8 mouse cellular contexts compared by ENCODE assay signal in the genomic region with DNA sequence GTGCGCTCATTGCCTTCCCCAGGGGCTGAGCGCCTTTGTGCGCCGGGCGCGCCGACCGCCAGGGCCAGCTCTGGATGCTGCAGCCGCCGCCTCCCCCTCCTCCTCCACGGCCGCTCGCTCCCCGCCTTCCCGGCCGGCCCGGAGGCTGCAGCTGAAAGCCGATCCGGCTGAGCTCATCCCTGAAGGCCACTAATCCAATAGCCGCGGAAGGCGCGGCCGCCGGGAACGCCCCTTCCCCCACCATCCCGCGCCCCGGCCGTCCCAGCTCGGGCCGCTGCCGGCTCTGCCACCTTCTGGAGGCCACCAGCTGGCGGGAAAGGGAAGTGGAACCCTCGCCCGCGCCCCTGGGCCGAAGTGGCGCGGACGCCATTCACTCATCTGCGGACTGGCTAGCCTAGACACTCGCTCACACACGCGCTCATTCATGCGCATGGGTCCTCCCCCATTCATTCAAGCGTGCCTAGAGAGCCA. TPM values are rescaled to one million over a fixed set of nuclear protein-coding genes. Genes with fewer than 3 reads are reported as not detected.
DNase-seq lines count a peak whose midpoint lies in the region; ATAC-seq and TF ChIP-seq lines count a peak whose summit lies in the region.

A gene (minus strand): TSS at position 167 of the 471 bp plus-strand sequence.

- no peak for TF ChIP-seq POLR2A in CH12.LX (IDR thresholded peaks at IDR 0.05; ENCODE audit: low read depth, low read length)
- no peak for TF ChIP-seq POLR2A in lung, adult 2 months (IDR thresholded peaks at IDR 0.05; ENCODE audit: borderline replicate concordance, extremely low read depth, low read depth, low read length)
- no peak for TF ChIP-seq POLR2A in thymus, adult 2 months (IDR thresholded peaks at IDR 0.05; ENCODE audit: control insufficient read depth, extremely low read depth, insufficient read depth, low read length, poor library complexity)

- H3K27ac ChIP-seq in CH12.LX (ENCODE audit: insufficient read depth, low read depth) = no peak within 1 kb of the TSS
- peak within 1 kb of the TSS; percentile 96 for H3K27ac ChIP-seq in forebrain, embryonic 15.5 days (replicated peaks)
- H3K27ac ChIP-seq in neural tube, embryonic 15.5 days (replicated peaks) = peak within 1 kb of the TSS; percentile 94
- no peak within 1 kb of the TSS for H3K27ac ChIP-seq in thymus, adult 2 months (ENCODE audit: control insufficient read depth, insufficient read depth, low read length)

- peak; percentile 13 for DNase-seq in CH12.LX (ENCODE audit: extremely low read depth)
- DNase-seq in heart, postnatal 14 days = peak; percentile 83 to 85
- DNase-seq in kidney, postnatal 4 days = peak; percentile 89 to 93
- peak; percentile 29 for DNase-seq in lung, adult 2 months
- peak; percentile 21 for DNase-seq in thymus, adult 2 months

- in situ Hi-C loops in CH12.LX (cut with MboI; ENCODE audit: low pct_ligation_motif_present, low pct_unique_long_range_greater_than_20kb, low sequenced_read_pairs) = no loop called here

- peak within 1 kb of the TSS; percentile 44 for H3K4me2 ChIP-seq in CH12.LX (ENCODE audit: insufficient read depth, low read depth, poor library complexity, severe bottlenecking)
- H3K4me2 ChIP-seq in forebrain, embryonic 15.5 days (replicated peaks) = peak within 1 kb of the TSS; percentile 83
- H3K4me2 ChIP-seq in neural tube, embryonic 15.5 days = peak within 1 kb of the TSS; percentile 87

- H3K4me1 ChIP-seq in CH12.LX (ENCODE audit: control insufficient read depth in 1 of 2, insufficient read depth in 2 of 2) = peaks cover 0 to 3% of the 10 kb centered on the region in 2 experiments; a peak in 1 of 4 replicates
- peaks cover 40% of the 10 kb centered on the region for H3K4me1 ChIP-seq in forebrain, embryonic 15.5 days
- H3K4me1 ChIP-seq in lung, adult 2 months (ENCODE audit: control insufficient read depth, insufficient read depth, low read length) = no peaks in the 10 kb centered on the region
- H3K4me1 ChIP-seq in neural tube, embryonic 15.5 days = peaks cover 51% of the 10 kb centered on the region
- peaks cover 10% of the 10 kb centered on the region for H3K4me1 ChIP-seq in thymus, adult 2 months (replicated peaks; ENCODE audit: control insufficient read depth, insufficient read depth, low read length)

- H3K9ac ChIP-seq in CH12.LX (ENCODE audit: insufficient read depth, low read depth) = no peak within 1 kb of the TSS; the same call in 1 of the 2 replicates
- H3K9ac ChIP-seq in forebrain, embryonic 15.5 days (replicated peaks) = peak within 1 kb of the TSS; percentile 93
- H3K9ac ChIP-seq in neural tube, embryonic 15.5 days (replicated peaks) = peak within 1 kb of the TSS; percentile 86

- intact Hi-C loops in heart, postnatal 14 days (cut with DNase I) = loop anchor here (2.0 to 5.0 kb wide), 3 partner anchors 50 to 144 kb away; no protein-coding TSS in a partner anchor

- TF ChIP-seq EP300 in CH12.LX (IDR thresholded peaks at IDR 0.05; ENCODE audit: low read length) = no peak

- ATAC-seq in cerebellum, adult (ENCODE audit: insufficient number of reproducible peaks, low FRiP score, low TSS enrichment) = peak; percentile 60
- peak; percentile 89 for ATAC-seq in forebrain, embryonic 15.5 days (replicated peaks)
- peak; percentile 87 for ATAC-seq in neural tube, embryonic 15.5 days (ENCODE audit: low FRiP score)

- H3K27me3 ChIP-seq in CH12.LX (replicated peaks) = peaks cover 54% of the 10 kb centered on the region
- no peaks in the 10 kb centered on the region for H3K27me3 ChIP-seq in forebrain, embryonic 15.5 days
- H3K27me3 ChIP-seq in neural tube, embryonic 15.5 days (replicated peaks) = no peaks in the 10 kb centered on the region
- peaks cover 10% of the 10 kb centered on the region for H3K27me3 ChIP-seq in thymus, adult 2 months (ENCODE audit: control insufficient read depth, insufficient read depth, low read length)

- no peaks in the 10 kb centered on the region for H3K79me2 ChIP-seq in CH12.LX (replicated peaks; ENCODE audit: control insufficient read depth, extremely low read depth, insufficient read depth, poor library complexity, severe bottlenecking)

- peaks cover 8% of the 10 kb centered on the region for H3K9me3 ChIP-seq in CH12.LX (replicated peaks; ENCODE audit: low read length)
- H3K9me3 ChIP-seq in forebrain, embryonic 15.5 days = no peaks in the 10 kb centered on the region
- H3K9me3 ChIP-seq in neural tube, embryonic 15.5 days (replicated peaks) = no peaks in the 10 kb centered on the region

- no peaks in the 10 kb centered on the region for H3K36me3 ChIP-seq in CH12.LX (replicated peaks in 1 of 2; ENCODE audit: control insufficient read depth in 1 of 2, insufficient read depth in 1 of 2, low read length in 1 of 2)
- H3K36me3 ChIP-seq in forebrain, embryonic 15.5 days = no peaks in the 10 kb centered on the region
- H3K36me3 ChIP-seq in neural tube, embryonic 15.5 days = no peaks in the 10 kb centered on the region
- no peaks in the 10 kb centered on the region for H3K36me3 ChIP-seq in thymus, adult 2 months (ENCODE audit: control insufficient read depth, insufficient read depth, low read length)

- TF ChIP-seq CTCF in CH12.LX (conservative IDR thresholded peaks at IDR 0.05 in 1 of 2, IDR thresholded peaks at IDR 0.05 in 1 of 2; ENCODE audit: low read depth in 2 of 2, low read length in 2 of 2) = peak in 1 of 2 experiments; percentile 20; a peak in 1 of 4 replicates
- TF ChIP-seq CTCF in lung, adult 2 months (IDR thresholded peaks at IDR 0.05; ENCODE audit: insufficient read depth, low read length) = no peak
- no peak for TF ChIP-seq CTCF in thymus, adult 2 months (IDR thresholded peaks at IDR 0.05; ENCODE audit: borderline replicate concordance, control insufficient read depth, extremely low read depth, insufficient read depth, low read length, poor library complexity)

- TF ChIP-seq RAD21 in CH12.LX (IDR thresholded peaks at IDR 0.05; ENCODE audit: low read depth, low read length) = no peak

- dilution Hi-C loops in CH12.LX (cut with MboI; ENCODE audit: extremely low pct_ligation_motif_present, extremely low pct_unique_long_range_greater_than_20kb, low sequenced_read_pairs) = no loop called here

- under 1% methylated on average over 46 of the region's 47 CpGs for whole genome bisulfite sequencing in forebrain, embryonic 15.5 days
- under 1% methylated on average over 42 of the region's 47 CpGs for WGBS in lung, adult 2 months
- under 1% methylated on average over 37 of the region's 47 CpGs for WGBS in neural tube, embryonic 15.5 days
- under 1% methylated on average over 44 of the region's 47 CpGs for WGBS in thymus, adult 2 months

- H3K4me3 ChIP-seq in CH12.LX (replicated peaks in 1 of 3; ENCODE audit: low read depth in 2 of 3, low read length in 2 of 3, poor library complexity in 1 of 3) = peak within 1 kb of the TSS in 2 of 3 experiments; percentile 28 to 43
- H3K4me3 ChIP-seq in forebrain, embryonic 15.5 days = peak within 1 kb of the TSS; percentile 76
- H3K4me3 ChIP-seq in lung, adult 2 months (replicated peaks; ENCODE audit: extremely low read depth, low read depth, low read length) = peak within 1 kb of the TSS; percentile 16
- peak within 1 kb of the TSS; percentile 68 for H3K4me3 ChIP-seq in neural tube, embryonic 15.5 days (replicated peaks)
- H3K4me3 ChIP-seq in thymus, adult 2 months (ENCODE audit: control insufficient read depth, insufficient read depth, low read length) = peak within 1 kb of the TSS; percentile 37

TF ChIP-seq in CH12.LX, 34 proteins besides CTCF, POLR2A, EP300 and RAD21:
- TF ChIP-seq KAT2A (IDR thresholded peaks at IDR 0.05; ENCODE audit: insufficient replicate concordance, low read length) (no peak), UBTF (IDR thresholded peaks at IDR 0.05; ENCODE audit: low read depth, low read length) (peak; percentile 59; the same call in 1 of the 2 replicates), RCOR1 (conservative IDR thresholded peaks at IDR 0.05; ENCODE audit: low read depth, low read length) (no peak), CHD2 (IDR thresholded peaks at IDR 0.05; ENCODE audit: low read length) (no peak)

RNA-seq across cellular contexts. Expression of the gene that starts here (rescaled TPM):
- total RNA-seq in CH12.LX (2012; rRNA removed) (not detected in 2 replicates), CH12.LX (2014; rRNA removed) (not detected in 2 replicates)
- not detected in 2 replicates for polyA plus RNA-seq in CH12.LX (2012; ENCODE audit: insufficient read length, low read depth)
- 24.7 and 25.6 TPM in 2 replicates for polyA plus RNA-seq in forebrain, embryonic 15.5 days (2015; fragmentation: Nextera tagmentation; extraction: Ambion mirVana)
- 1 to 10 TPM; 5.0 to 9.0 TPM for total RNA-seq in heart, postnatal 14 days (2021)
- polyA plus RNA-seq in lung, adult 2 months (2012; rRNA removed) = 0.62 and 1.2 TPM in 2 replicates
- 28.5 and 31.0 TPM in 2 replicates for polyA plus RNA-seq in neural tube, embryonic 15.5 days (2015; fragmentation: Nextera tagmentation; extraction: Ambion mirVana)
- polyA plus RNA-seq in thymus, adult 2 months (2012; rRNA removed) = 0.43 and 0.69 TPM in 2 replicates

Comparison
In these comparisons a context has a peak if more than half of its experiments do, and no peak if none do; other contexts are left out.
1. RNA of the gene that starts here (total RNA-seq): 5.0 to 9.0 TPM in heart, postnatal 14 days; not detected in CH12.LX; every median in the first group is over 4 times any median in the second.
2. RNA of the gene that starts here (polyA plus RNA-seq): 28.5 to 31.0 TPM in neural tube, embryonic 15.5 days and 24.7 to 25.6 TPM in forebrain, embryonic 15.5 days; 0.62 to 1.2 TPM in lung, adult 2 months, 0.43 to 0.69 TPM in thymus, adult 2 months and not detected in CH12.LX; every median in the first group is over 10 times any median in the second.
3. Peak in DNase-seq, H3K4me3 ChIP-seq and H3K4me2 ChIP-seq in CH12.LX; RNA of the gene not detected or under 1 TPM.
4. Peak in DNase-seq and H3K4me3 ChIP-seq in thymus, adult 2 months; RNA of the gene not detected or under 1 TPM.
5. DNase-seq: peak in every context shown above with its lines; median percentile 91 in kidney, postnatal 4 days; 84 in heart, postnatal 14 days; 29 in lung, adult 2 months; 21 in thymus, adult 2 months; 13 in CH12.LX.
6. H3K27ac ChIP-seq: peak in forebrain, embryonic 15.5 days (single experiment) and neural tube, embryonic 15.5 days (single experiment); none in CH12.LX (single experiment) and thymus, adult 2 months (single experiment).
7. H3K4me3 ChIP-seq: peak in every context shown above with its lines; median percentile 76 in forebrain, embryonic 15.5 days; 68 in neural tube, embryonic 15.5 days; 37 in thymus, adult 2 months; 36 in CH12.LX; 16 in lung, adult 2 months.
8. Peak in every context shown above with its lines, with median percentiles within 50 percentile points of each other: H3K4me2 ChIP-seq and ATAC-seq.